Mouse (Mus musculus): Measurements from ENCODE around the gene Vps39. TPM values are rescaled to one million over a fixed set of nuclear protein-coding genes. Genes with fewer than 3 reads are reported as not detected.

The Vps39 gene
- polyA plus RNA-seq, 1 experiment from 2014 or later, result 13.9 TPM

DNA sequence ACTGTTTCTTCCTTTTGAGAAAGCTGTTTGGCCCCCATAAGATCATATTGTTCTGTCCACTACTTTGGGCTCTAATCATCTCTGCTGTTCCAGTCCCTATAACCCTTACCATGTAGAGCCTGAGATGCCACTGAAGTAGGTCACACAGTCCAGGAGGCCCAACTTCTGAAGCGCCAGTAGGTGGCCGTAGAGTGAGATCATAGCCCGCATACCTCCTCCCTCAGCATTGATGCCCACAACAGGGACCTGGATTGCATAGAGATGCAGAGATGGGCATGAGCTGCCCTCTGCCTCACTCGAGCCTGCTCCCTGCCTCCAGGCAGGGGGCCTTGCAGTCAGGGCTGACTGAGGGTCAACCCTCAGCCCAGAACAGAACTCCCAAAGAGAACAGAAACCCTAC lies 76.0 kb downstream of the Vps39 start:
- H3K27ac ChIP-seq, result no peak overlapping the region
- no peak overlapping the region for H3K9ac ChIP-seq (ENCODE audit: low read depth, low read length)
- H3K36me3 ChIP-seq (ENCODE audit: insufficient read depth, low read length), result no peaks in the 10 kb centered on the region
- no peaks in the 10 kb centered on the region for H3K4me1 ChIP-seq (replicated peaks; ENCODE audit: insufficient read depth, low read length)
- H3K4me3 ChIP-seq (replicated peaks; ENCODE audit: low read depth, low read length), result no peak overlapping the region
- 72% methylated on average over 4 of the region's 4 CpGs for WGBS
- DNase-seq (ENCODE audit: low spot score) (no peak), ATAC-seq (replicated peaks; ENCODE audit: low FRiP score, low read depth) (no peak)
- no peaks in the 10 kb centered on the region for H3K9me3 ChIP-seq (replicated peaks; ENCODE audit: low read length)
- TF ChIP-seq CTCF (IDR thresholded peaks at IDR 0.05; ENCODE audit: low read depth), result no peak
- no peak overlapping the region for H3K4me2 ChIP-seq (ENCODE audit: low read length)
- no peaks in the 10 kb centered on the region for H3K27me3 ChIP-seq (ENCODE audit: insufficient read depth, low read length)

DNA sequence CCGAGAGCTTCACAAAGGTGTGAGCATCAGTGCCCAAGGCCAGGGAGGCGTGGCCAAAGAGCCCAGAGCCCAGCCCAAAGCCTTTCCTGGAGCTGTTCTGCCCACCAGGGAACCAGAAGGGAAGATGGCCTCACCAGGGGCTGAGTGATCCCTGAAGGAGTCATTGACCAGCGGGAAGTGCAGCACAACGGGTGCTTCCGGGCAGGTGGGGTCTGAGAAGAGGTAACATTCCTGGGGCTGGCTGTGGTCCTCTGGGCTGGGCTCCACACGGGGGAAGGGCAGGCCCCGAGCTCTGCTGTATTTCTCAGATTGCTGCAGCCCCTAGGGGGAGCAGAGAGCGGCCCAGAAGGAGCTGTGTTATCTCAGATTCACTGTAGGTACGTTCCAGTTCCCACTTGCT lies 84.3 kb downstream of the Vps39 start:
- no peaks in the 10 kb centered on the region for H3K27me3 ChIP-seq (ENCODE audit: insufficient read depth, low read length)
- no peaks in the 10 kb centered on the region for H3K4me1 ChIP-seq (replicated peaks; ENCODE audit: insufficient read depth, low read length)
- 1% methylated on average over 9 of the region's 9 CpGs for WGBS
- peak; percentile 52 for DNase-seq (ENCODE audit: low spot score)
- peak; percentile 61 for TF ChIP-seq CTCF (IDR thresholded peaks at IDR 0.05; ENCODE audit: low read depth)
- peak; percentile 85 for ATAC-seq (replicated peaks; ENCODE audit: low FRiP score, low read depth)
- H3K4me2 ChIP-seq (ENCODE audit: low read length), result peak overlapping the region; percentile 35
- no peak overlapping the region for H3K9ac ChIP-seq (ENCODE audit: low read depth, low read length)
- no peaks in the 10 kb centered on the region for H3K36me3 ChIP-seq (ENCODE audit: insufficient read depth, low read length)
- H3K9me3 ChIP-seq (replicated peaks; ENCODE audit: low read length), result no peaks in the 10 kb centered on the region
- no peak overlapping the region for H3K27ac ChIP-seq
- H3K4me3 ChIP-seq (replicated peaks; ENCODE audit: low read depth, low read length), result no peak overlapping the region

Other genes starting within 250 kb of the Vps39 start
- gene Ehd4, start 198.5 kb downstream of the Vps39 start, polyA plus RNA-seq (2015; fragmentation: Nextera tagmentation; extraction: Ambion mirVana), result 67.6 and 79.3 TPM in 2 replicates
- not detected in 2 replicates for gene Pla2g4e, start 107.8 kb downstream of the Vps39 start, polyA plus RNA-seq (2015; fragmentation: Nextera tagmentation; extraction: Ambion mirVana)
- gene Pla2g4d, start 63.9 kb downstream of the Vps39 start, polyA plus RNA-seq (2015; fragmentation: Nextera tagmentation; extraction: Ambion mirVana), result 0.05 and 0.07 TPM in 2 replicates
- 0.07 TPM in 1 of 2 replicates, not detected in the other for gene Pla2g4f, start 39.0 kb downstream of the Vps39 start, polyA plus RNA-seq (2015; fragmentation: Nextera tagmentation; extraction: Ambion mirVana)
- gene Ganc, start 50.8 kb upstream of the Vps39 start, polyA plus RNA-seq (2015; fragmentation: Nextera tagmentation; extraction: Ambion mirVana), result 13.5 and 13.7 TPM in 2 replicates
- 10.4 and 12.0 TPM in 2 replicates for gene Tmem87a, start 51.0 kb upstream of the Vps39 start, polyA plus RNA-seq (2015; fragmentation: Nextera tagmentation; extraction: Ambion mirVana)
- gene Capn3, start 102.9 kb upstream of the Vps39 start, polyA plus RNA-seq (2015; fragmentation: Nextera tagmentation; extraction: Ambion mirVana), result 1.6 and 2.0 TPM in 2 replicates
- 32.5 and 36.5 TPM in 2 replicates for gene Zfp106, start 210.7 kb upstream of the Vps39 start, polyA plus RNA-seq (2015; fragmentation: Nextera tagmentation; extraction: Ambion mirVana)
- gene Snap23, start 214.5 kb upstream of the Vps39 start, polyA plus RNA-seq (2015; fragmentation: Nextera tagmentation; extraction: Ambion mirVana), result 36.3 and 39.5 TPM in 2 replicates

Data from kidney, postnatal 0 days (tissue).